Mouse (Mus musculus): ENCODE measurements around the gene Slc5a10.

DNA sequence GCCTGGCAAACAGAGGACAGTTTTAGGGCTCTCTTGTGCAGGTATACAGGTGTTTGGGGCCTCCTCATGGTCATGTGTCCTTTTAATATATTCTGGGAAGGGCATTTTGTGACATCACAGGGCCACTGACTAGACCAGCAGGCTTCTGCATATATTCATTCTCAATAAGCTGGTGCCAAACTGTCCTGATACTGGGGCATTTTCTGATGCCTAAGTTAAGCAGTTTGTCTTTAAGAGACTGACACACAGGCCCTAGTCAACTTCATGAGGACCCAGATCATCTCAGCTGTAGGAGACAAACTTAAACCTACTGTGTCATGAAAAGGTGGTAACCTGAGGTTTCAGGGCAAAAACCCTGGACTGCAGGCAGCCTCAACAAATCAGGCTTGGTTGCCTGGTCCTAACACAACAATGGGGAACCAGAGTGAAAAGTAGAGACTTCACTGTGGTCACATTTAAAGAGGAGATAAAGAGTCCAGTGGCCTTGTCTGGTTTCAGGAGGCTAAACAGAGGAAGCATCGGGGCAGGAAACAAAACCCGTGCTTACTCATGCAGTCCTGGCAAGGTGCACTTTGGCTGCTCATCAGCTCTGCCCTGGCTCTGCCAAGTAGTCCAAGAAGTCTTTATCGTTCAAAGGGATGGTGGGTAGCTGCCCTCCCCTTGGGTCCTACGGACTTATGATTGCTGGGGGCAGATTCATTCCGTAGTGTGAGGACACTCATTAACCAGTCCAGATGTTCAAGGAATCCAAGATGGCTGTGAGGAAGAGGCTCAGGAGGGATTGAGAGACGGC lies 72.5 kb downstream of the Slc5a10 start:
- TF ChIP-seq POLR2A (IDR thresholded peaks at IDR 0.05; ENCODE audit: insufficient read depth, low read depth, low read length) (no peak), CTCF (IDR thresholded peaks at IDR 0.05) (no peak), EP300 (IDR thresholded peaks at IDR 0.05; ENCODE audit: insufficient read depth, low read depth, low read length) (no peak)

Measured in heart, adult 2 months (tissue).